Mouse (Mus musculus) myocyte (in vitro differentiated cells): ENCODE measurements around the gene Hexim2. TPM values are rescaled to one million over a fixed set of nuclear protein-coding genes. Genes with fewer than 3 reads are reported as not detected.

Experiments used
- H3K27me3 ChIP-seq: one replicate; pipeline ENCODE4 v1.6.1; 2011; ENCODE audit not compliant: control insufficient read depth, insufficient read depth, insufficient read length
- H3K36me3 ChIP-seq: one replicate; pipeline ENCODE4 v1.6.1; 2011; ENCODE audit not compliant: control insufficient read depth, insufficient read depth
- H3K4me2 ChIP-seq: one replicate; pipeline ENCODE4 v1.6.1; 2011; ENCODE audit warnings: low read depth, control low read depth
- H3K4me3 ChIP-seq: one replicate; pipeline ENCODE4 v1.5.1; 2011; ENCODE audit warnings: mild to moderate bottlenecking, control low read depth, moderate library complexity
- H3K79me2 ChIP-seq: one replicate; pipeline ENCODE4 v1.6.1; 2011; ENCODE audit not compliant: control insufficient read depth, insufficient read depth
- H3ac ChIP-seq: one replicate; pipeline ENCODE4 v1.6.1; 2011; ENCODE audit not compliant: control insufficient read depth, insufficient read length
- CEBPB ChIP-seq: IDR thresholded peaks from 2 replicates; pipeline ENCODE4 v1.6.1; 2011; ENCODE audit warnings: mild to moderate bottlenecking, moderate library complexity; ENCODE audit not compliant: poor library complexity, insufficient read depth, severe bottlenecking
- E2F4 ChIP-seq: IDR thresholded peaks from one replicate; pipeline ENCODE4 v1.6.1; 2011; ENCODE audit warnings: mild to moderate bottlenecking, control low read depth, moderate library complexity; ENCODE audit not compliant: insufficient read depth
- MAX ChIP-seq: IDR thresholded peaks from one replicate; pipeline ENCODE4 v1.6.1; 2011; ENCODE audit warnings: low read depth, mild to moderate bottlenecking, control low read depth
- MYOD1 ChIP-seq, 3 experiments: IDR thresholded peaks; one replicate each; pipeline ENCODE4 v1.6.1; 2011; ENCODE audit warnings: control low read depth in 2 of 3, low read depth in 2 of 3, mild to moderate bottlenecking in 2 of 3, moderate library complexity in 1 of 3; ENCODE audit not compliant: insufficient read length in 2 of 3, control insufficient read depth in 1 of 3
- MYOG ChIP-seq, 3 experiments: IDR thresholded peaks; one replicate each; pipeline ENCODE4 v1.6.1; 2011; ENCODE audit warnings: control low read depth in 2 of 3, low read depth in 2 of 3, mild to moderate bottlenecking in 2 of 3; ENCODE audit not compliant: insufficient read length in 2 of 3, control insufficient read depth in 1 of 3, insufficient read depth in 1 of 3
- POLR2A ChIP-seq: IDR thresholded peaks from one replicate; pipeline ENCODE4 v1.6.1; 2011; ENCODE audit warnings: low read depth, mild to moderate bottlenecking, control low read depth, moderate library complexity; ENCODE audit not compliant: insufficient read length
- POLR2AphosphoS2 ChIP-seq: IDR thresholded peaks from one replicate; pipeline ENCODE4 v1.6.1; 2011; ENCODE audit warnings: low read depth, control low read depth; ENCODE audit not compliant: insufficient read length
- REST ChIP-seq: IDR thresholded peaks from one replicate; pipeline ENCODE4 v1.6.1; 2011; ENCODE audit warnings: mild to moderate bottlenecking, control low read depth, moderate library complexity; ENCODE audit not compliant: insufficient read depth, insufficient read length
- SRF ChIP-seq: IDR thresholded peaks from one replicate; pipeline ENCODE4 v1.6.1; 2011; ENCODE audit warnings: low read depth; ENCODE audit not compliant: control insufficient read depth, insufficient read length
- TCF12 ChIP-seq: IDR thresholded peaks from one replicate; pipeline ENCODE4 v1.6.1; 2011; ENCODE audit warnings: mild to moderate bottlenecking, control low read depth; ENCODE audit not compliant: poor library complexity, insufficient read depth, severe bottlenecking
- TCF3 ChIP-seq: IDR thresholded peaks from one replicate; pipeline ENCODE4 v1.6.1; 2011; ENCODE audit warnings: low read depth, control low read depth; ENCODE audit not compliant: insufficient read length
- USF1 ChIP-seq: IDR thresholded peaks from one replicate; pipeline ENCODE4 v1.6.1; 2011; ENCODE audit warnings: low read depth, mild to moderate bottlenecking, control low read depth, moderate library complexity
- polyA plus RNA-seq: library from polyadenylated mRNA; unstranded; fragments of >200 nt; fragmentation: generic; extraction: Trizol; gene quantifications from one replicate; pipeline ENCODE4 v1.2.1, GENCODE M21; 2012; ENCODE audit warnings: missing spikeins

Gene Hexim2
- polyA plus RNA-seq, 1 experiment = 8.8 TPM

DNA sequence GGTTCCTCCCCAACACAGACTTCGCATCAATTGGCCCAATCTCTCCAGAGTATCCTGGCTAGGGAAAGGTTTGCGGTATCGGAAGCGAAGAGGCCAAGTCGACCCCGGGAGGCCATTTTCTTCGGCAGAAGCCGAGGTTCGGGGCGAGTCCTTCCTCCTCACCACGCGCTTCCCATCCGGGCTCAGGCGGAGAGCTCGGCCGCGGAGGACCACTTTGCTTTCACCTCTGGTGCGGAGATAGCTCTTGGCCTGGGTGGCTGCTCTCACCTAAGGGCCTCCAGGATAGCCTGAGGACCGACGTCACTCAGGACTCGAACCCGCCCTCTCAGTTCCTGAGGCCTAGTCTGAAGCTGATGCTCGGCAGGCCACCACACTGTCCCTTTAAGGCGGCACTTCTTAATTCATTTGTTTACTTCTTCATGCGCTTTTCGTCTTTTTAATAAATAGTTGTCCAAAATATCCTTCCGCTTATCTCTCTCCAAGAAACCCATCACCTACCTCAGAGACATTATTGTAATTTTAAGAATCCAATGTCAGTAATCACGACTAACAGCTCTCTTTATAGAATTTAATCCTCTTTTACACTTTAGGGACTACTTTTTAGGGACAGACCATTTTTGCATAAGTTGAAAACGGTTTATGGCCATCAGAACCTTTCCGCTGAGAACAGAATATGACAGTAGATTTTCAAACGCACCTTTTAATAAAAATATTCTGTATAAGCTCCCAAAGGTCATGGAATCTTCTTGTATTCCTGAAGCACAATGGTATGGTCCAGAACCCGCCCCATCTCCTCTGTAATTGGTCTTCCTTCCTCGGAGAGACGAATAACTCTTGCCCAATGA, 16.8 kb upstream of the Hexim2 start:
- H3K4me2 ChIP-seq = peak overlapping the region; percentile 88
- peak; percentile 90 for TF ChIP-seq POLR2AphosphoS2
- TF ChIP-seq POLR2A = peak; percentile 59
- TF ChIP-seq MYOG (IDR thresholded peaks at IDR 0.05; ENCODE audit: control insufficient read depth in 1 of 3, insufficient read depth in 1 of 3, insufficient read length in 2 of 3, low read depth in 2 of 3) = no peak
- peak overlapping the region; percentile 73 for H3ac ChIP-seq
- no peaks in the 10 kb centered on the region for H3K36me3 ChIP-seq
- no peaks in the 10 kb centered on the region for H3K27me3 ChIP-seq
- peak overlapping the region; percentile 99 for H3K4me3 ChIP-seq
- peaks cover 31% of the 10 kb centered on the region for H3K79me2 ChIP-seq

DNA sequence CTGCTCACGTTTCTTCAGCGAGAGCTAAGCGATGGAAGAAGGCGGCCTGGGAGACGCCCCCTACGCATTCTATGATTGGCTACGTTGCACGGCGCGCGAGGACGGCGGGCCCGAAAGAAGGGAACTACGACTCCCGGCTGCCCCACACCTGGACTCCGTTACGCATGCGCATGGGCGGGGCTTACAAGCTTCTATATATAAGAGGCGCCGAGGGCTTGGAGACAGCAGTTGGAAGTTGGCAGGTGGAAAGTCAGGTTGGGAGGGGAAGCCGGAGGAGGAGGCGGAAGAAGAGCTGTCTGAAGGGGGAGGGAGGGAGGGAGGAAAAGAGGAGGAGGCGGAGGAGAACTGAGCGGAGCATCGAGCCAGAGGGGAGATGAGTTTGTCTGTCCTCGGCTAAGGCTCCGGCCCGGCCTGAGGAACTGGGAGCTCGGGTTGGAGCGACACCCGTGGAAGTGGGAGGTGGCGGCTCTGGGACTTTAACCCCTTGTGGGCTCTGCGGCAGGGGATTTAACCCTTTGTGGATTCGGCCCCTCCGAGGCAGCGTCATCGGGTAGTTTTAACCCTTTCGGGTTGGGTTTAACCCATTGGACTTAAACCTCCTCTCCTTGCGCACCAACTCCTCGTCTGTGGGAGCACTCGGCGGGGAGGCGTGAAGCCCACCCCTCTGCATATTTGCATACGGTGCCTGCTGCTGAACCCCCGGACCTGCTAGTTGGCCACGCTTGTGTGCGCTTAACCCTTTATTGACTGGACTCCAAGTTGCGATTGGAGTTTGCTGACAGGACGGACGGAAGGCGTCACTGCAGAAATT, 16.0 kb upstream of the Hexim2 start, which contains the start of gene Hexim1:
Gene Hexim1 (plus strand): TSS at position 224 of the 811 bp plus-strand sequence.
- Histone ChIP-seq H3ac (peak within 1 kb of the TSS; percentile 73), H3K36me3 (no peaks in the 10 kb centered on the region), H3K4me3 (peak within 1 kb of the TSS; percentile 99), H3K79me2 (peaks cover 31% of the 10 kb centered on the region), H3K4me2 (peak within 1 kb of the TSS; percentile 88), H3K27me3 (no peaks in the 10 kb centered on the region)
- peak; percentile 11 for TF ChIP-seq E2F4
- TF ChIP-seq MYOG (IDR thresholded peaks at IDR 0.05; ENCODE audit: control insufficient read depth in 1 of 3, insufficient read depth in 1 of 3, insufficient read length in 2 of 3, low read depth in 2 of 3) = no peak
- TF ChIP-seq CEBPB = no peak
- no peak for TF ChIP-seq USF1
- peak; percentile 85 for TF ChIP-seq POLR2AphosphoS2
- TF ChIP-seq TCF12 = no peak
- TF ChIP-seq SRF = peak; percentile 58
- TF ChIP-seq MYOD1 (IDR thresholded peaks at IDR 0.05; ENCODE audit: control insufficient read depth in 1 of 3, insufficient read length in 2 of 3, low read depth in 2 of 3) = peak in 1 of 3 experiments; percentile 19
- no peak for TF ChIP-seq REST
- no peak for TF ChIP-seq TCF3
- no peak for TF ChIP-seq MAX
- TF ChIP-seq POLR2A = peak; percentile 83

DNA sequence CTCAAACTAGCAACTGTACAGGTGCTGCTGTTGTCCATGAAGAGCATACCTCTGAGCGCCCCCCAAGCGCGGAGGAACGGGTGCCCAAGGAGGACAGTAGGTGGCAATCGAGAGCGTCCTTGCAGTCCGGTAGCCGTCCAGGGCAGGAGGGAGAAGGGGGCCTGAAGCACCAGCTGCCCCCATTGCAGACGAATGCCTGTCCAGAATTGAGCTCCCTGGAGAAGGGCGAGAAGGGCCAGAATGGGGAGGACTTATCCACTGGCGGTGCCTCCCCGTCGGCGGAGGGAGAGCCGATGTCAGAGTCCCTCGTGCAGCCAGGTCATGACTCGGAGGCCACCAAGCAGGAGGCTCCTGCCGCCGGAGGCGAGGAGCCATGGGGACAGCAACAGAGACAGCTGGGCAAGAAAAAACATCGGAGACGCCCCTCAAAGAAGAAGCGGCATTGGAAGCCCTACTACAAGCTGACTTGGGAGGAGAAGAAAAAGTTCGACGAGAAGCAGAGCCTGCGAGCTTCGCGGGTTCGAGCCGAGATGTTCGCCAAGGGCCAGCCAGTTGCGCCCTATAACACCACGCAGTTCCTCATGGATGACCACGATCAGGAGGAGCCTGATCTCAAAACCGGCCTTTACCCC, 15.2 kb upstream of the Hexim2 start:
- Histone ChIP-seq H3K36me3 (no peaks in the 10 kb centered on the region), H3K79me2 (peaks cover 31% of the 10 kb centered on the region), H3K27me3 (no peaks in the 10 kb centered on the region), H3K4me2 (peak overlapping the region; percentile 85), H3K4me3 (peak overlapping the region; percentile 99), H3ac (peak overlapping the region; percentile 73)
- no peak for TF ChIP-seq TCF12
- TF ChIP-seq REST = no peak
- no peak for TF ChIP-seq MYOG (IDR thresholded peaks at IDR 0.05; ENCODE audit: control insufficient read depth in 1 of 3, insufficient read depth in 1 of 3, insufficient read length in 2 of 3, low read depth in 2 of 3)
- peak in 1 of 3 experiments; percentile 20 for TF ChIP-seq MYOD1 (IDR thresholded peaks at IDR 0.05; ENCODE audit: control insufficient read depth in 1 of 3, insufficient read length in 2 of 3, low read depth in 2 of 3)
- no peak for TF ChIP-seq TCF3
- no peak for TF ChIP-seq E2F4
- no peak for TF ChIP-seq MAX
- TF ChIP-seq POLR2AphosphoS2 = peak; percentile 92
- TF ChIP-seq CEBPB = no peak
- TF ChIP-seq USF1 = no peak
- peak; percentile 51 for TF ChIP-seq POLR2A
- no peak for TF ChIP-seq SRF

DNA sequence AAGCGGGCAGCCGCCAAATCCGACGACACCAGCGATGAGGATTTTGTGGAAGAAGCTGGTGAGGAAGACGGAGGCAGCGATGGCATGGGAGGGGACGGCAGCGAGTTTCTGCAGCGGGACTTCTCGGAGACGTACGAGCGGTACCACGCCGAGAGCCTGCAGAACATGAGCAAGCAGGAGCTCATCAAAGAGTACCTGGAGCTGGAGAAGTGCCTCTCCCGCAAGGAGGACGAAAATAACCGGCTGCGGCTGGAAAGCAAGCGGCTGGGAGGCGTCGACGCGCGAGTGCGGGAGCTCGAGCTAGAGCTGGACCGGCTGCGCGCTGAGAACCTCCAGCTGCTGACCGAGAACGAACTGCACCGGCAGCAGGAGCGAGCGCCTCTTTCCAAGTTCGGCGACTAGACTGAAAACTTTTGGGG, 14.6 kb upstream of the Hexim2 start:
- Histone ChIP-seq H3K4me3 (peak overlapping the region; percentile 99), H3K79me2 (peaks cover 31% of the 10 kb centered on the region), H3K27me3 (no peaks in the 10 kb centered on the region), H3K4me2 (peak overlapping the region; percentile 85), H3K36me3 (no peaks in the 10 kb centered on the region), H3ac (peak overlapping the region; percentile 73)
- TF ChIP-seq POLR2A (peak; percentile 32), MYOD1 (IDR thresholded peaks at IDR 0.05; ENCODE audit: control insufficient read depth in 1 of 3, insufficient read length in 2 of 3, low read depth in 2 of 3) (no peak), CEBPB (no peak), MAX (no peak), POLR2AphosphoS2 (peak; percentile 76), MYOG (IDR thresholded peaks at IDR 0.05; ENCODE audit: control insufficient read depth in 1 of 3, insufficient read depth in 1 of 3, insufficient read length in 2 of 3, low read depth in 2 of 3) (peak in 1 of 3 experiments; percentile 30)
